Mouse (Mus musculus) Muller cell, postnatal 12 days (primary cell): ENCODE data around the gene Nudt6.
A peak's percentile ranks its signal among the peaks of the same experiment; 100 is the strongest.

Experiments used
- DNase-seq: peaks from one replicate; pipeline ENCODE4 v3.0.0-alpha.2; 2015; ENCODE audit errors: inconsistent ontology term

The Nudt6 gene

DNA sequence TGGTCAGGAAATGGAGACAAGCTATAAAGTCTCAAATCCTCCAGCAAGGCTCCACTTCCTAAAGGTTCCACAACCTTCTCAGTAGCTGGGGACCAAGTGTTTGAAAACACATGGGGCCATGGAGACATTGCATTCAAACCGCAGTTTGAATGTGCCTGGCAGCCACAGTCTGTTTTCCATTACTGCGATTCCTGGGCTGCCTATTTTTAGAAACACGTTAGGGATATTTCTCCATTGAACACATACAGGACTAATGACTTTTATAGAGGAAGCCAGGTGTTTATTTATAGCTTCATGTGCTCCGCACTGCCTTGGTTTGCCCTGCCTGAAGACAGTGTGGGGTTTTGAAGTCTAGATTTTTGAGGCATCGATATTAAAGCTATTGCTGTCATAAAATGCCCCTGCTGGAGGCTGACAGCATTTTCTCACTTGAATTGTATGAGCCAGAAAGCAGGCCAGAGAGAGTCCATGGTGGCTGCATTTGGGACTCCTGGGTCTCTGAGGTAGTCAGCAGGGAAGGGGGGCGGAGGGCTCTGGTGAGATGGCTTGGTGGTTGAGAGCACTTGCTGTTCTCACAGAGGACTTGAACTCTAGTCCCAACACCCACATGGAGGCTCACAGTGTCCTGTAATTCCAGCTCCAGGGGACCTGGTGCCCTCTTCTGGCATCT is 36.8 kb downstream of the Nudt6 start:
- DNase-seq: no peak

DNA sequence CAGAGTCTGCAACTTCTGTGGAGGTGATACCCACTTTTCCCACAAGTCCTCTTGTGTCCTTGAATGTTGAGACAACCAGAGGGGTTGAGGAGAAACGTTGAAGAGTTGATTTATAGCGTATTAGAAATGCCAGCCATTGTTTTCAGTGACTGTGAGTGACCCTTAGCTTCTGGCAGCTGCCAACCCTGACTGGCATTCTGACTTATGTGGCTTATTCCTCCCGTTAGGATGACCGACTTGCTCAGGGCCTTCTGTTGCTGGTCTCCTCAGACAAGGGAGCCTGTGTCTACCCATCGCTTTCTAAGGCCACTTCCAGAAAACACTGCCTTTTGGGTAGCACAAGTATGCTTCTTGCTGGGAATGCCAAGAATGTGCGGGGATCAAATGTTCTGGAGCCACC is 38.6 kb downstream of the Nudt6 start:
- no peak for DNase-seq

DNA sequence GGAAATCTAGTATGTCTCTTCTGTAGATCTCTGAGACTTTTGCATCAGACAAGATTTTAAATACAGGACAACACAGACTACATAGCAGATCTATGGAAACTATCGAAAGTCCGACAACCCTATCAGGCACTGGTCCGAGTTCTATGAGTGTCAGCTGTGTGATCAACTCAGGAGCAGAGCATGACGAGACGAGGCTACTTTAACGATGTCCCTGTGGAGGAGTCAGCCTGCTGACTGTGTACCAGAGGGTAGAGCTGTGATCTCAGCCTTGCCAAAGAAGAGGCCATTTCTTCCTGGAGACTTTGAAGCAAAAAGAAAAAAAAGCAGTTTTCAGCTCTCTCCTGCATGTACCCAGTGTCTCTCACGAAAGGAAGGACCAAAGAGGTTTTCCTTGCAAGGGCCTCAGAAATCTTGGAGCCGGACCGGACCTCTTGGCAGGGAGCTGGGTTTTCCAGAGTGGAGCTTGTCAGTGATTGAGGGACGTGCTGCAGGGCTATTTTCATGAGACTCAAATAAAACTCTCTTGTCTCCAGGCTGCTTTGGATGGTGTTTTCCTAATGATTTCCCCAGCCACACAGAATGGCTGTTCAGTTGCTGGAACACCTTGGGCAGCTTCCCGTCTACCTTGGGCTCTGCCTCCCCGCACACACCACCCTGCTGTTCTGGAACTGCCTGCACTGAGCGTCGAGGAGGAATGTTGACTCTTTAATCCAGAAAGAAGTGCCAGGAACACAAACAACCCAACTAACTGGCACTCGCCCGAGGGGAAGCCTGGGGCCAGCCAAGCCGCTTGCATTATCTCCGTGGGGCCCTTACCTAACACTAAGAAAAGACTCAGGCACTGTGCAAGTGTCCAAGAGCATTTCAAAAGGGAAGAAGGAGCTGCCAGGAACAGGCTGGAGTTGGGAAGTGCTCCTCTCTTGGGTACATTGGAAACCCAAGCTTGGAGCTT is 39.8 kb downstream of the Nudt6 start:
- peak; percentile 68 for DNase-seq

DNA sequence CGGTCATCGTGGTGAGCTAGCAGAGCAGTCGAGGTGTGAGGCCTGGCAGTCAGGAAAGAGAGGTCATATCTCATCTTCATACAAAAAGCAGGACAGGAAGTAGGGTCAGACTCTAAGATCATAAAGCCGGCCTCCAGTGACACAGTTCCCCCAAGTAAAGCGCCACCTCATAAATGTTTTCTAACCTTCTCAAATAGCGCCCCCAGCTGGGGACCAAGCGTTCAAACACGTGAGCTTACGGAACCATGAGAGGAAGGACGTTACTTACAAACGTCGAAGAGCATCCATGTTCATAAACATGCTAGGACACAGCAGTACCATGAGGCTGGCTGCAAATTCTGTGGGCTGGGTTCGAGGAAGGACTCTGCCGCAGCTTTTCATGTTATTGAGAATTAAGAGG is 40.8 kb downstream of the Nudt6 start:
- DNase-seq: no peak

DNA sequence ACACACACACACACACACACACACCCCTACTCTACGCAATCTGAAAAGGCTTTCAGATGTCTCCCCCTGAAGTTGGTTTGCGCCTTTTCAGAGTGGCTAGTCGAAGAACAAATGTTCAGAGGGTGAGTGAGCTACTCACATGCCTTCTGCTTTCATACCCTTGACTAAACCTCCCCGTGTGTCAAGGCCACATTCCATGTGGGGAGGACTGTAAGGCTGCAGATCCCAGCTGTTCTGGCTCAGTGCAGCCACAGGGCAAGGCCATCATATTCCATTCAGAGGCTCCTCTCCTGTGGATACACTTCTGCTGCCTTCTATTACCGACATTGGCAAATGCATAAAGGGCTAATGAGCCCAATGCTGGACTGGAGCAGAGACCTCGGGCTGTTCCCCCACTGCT is 41.6 kb downstream of the Nudt6 start:
- peak; percentile 36 for DNase-seq

DNA sequence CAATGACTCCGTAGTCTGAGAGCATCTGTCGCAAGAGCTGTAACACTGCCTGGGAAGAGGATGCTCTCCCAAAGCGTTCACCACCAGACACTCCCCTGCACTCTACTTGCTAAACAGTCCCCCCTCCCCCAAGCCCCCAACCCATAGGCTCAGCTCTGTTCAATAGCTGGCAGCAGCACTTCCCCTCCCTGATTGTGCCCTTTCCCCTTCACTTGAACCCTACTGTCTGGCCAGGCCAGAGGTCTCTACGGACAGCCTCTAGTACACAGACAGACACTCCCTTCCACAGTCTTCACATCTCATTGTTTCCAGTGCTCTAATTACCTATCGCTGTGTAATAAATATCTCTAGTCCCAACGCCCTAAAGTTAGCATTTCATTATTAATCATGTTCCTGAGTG is 42.1 kb downstream of the Nudt6 start:
- DNase-seq: no peak

DNA sequence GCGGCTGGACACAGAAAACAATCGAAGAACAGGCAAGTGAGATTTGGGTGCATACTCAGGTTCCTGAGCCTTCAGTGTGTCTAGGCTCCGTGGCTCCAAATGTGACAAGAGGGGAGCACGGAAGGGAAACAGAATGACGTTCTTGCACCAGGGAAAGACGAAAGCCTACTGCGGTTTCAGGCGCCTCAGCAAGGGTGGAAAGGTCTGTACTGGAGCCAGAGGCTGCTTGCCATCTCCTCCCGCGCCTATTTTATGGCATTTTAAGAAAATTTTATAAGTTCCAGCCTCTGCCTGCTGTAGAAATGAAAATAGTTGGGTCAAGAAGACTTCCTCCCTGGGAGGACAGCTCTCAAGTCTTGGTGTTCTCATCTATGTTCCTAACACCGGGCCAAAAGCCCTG is 46.3 kb downstream of the Nudt6 start:
- DNase-seq: no peak

DNA sequence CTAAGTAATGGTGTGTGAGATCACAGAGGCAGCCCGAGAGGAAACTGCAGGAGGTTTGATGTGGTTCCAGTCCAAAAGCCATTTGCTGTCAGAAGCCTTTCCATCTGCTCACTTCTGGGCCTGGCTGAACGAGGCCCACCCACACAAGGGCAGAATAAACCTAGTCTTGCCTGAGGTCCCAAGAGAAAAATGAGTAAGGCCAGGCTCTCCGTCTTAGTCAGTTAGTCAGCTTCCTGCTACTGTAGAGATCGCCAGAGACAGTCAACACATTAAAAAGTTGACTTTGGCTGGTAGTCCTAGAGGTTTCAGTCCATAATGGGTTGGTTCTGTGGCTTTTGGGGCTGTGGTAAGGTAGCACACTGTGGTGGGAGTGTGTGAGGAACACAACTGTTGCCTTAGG is 49.6 kb downstream of the Nudt6 start:
- DNase-seq: no peak

DNA sequence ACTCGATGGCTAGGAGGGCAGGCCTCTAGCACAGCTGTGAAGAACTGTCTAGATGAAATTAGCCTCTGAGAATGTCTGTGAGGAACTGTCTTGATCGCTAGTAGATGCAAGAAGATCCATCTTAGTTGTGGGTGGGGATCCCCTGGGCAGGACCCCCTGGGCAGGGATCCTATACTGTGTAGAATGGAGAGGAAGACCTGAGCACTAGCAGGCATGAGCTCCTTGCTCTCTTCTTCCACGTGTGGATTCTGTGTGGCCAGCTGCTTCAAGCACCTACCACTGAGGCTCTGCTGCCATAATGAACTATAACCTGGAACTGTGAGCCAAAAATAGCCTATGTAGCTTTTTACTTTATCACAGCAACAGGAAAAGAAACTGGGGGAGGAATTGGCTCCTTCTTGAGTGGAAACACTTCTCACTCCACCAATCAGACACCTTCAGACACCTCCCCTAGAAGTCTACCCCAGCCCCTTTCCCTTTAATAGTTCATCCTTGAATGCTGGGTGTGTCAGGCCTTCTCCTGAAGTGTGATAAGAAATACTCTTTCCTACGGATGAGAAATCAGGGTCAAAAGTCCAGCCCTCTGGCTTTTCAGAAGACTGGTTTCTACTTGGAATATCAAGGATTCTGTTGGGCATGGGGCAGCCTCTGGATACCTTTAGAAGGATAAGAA is 53.5 kb downstream of the Nudt6 start:
- no peak for DNase-seq

DNA sequence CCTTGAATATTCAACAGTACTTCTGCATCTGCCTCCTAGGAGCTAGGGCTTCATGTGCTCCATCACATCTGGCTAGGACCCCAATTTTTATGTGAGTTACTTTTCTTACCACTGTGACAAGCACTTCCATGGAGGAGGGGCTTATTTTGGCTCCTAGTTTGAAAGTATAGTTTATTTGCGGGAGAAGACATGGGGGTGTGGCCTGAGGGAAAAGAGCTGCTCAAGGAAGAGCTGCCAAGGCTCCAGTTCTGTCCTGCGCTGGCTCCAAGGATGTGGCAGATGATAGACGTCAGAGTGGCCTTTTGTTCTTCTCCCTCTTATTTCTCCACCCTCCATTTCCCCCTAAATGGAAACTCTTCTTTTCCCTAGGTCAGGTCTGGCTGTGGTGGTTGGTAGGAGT is 54.0 kb downstream of the Nudt6 start:
- no peak for DNase-seq

DNA sequence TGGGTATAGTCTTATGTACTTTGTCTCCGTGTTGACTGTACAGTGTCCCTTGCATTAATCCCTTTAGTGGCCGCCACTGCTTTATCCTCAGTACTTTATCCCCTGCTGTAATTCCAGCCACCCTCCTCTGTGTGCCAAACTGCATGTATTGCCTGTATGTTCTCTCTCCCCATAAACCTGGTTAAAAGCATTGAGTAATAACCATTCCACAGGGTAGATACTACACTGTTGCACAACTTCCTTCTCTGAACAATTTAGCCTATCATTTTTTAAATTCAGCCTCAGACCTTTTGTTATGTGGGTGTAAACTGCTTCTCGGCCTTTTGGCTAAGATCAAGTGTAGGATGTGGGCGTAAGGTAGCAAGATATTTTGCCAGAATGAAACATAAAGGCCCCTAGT is 54.9 kb downstream of the Nudt6 start:
- DNase-seq: no peak

DNA sequence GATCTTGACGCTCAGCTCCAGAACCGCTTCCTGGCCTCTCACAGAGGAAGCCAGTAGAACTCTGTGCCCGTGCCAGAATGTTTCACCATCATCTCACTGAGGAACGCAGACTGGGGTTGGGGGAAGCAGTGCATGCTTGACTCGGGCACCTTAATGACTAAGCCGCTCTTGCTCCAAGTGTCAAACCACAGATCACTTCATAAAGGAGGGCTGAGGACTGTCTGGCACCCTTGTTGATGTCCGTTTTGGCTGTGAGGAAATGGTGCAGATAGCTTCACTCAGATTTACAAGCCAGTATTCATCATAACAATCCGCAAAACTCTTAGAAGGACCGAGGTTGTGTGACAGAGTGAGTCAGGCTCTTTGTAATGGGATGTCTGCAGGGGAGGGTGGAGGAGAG is 59.3 kb downstream of the Nudt6 start:
- DNase-seq: peak; percentile 96
